Mouse (Mus musculus) forebrain, embryonic 14.5 days (tissue): ENCODE data around the gene Olfr1413. TPM values are rescaled to one million over a fixed set of nuclear protein-coding genes. Genes with fewer than 3 reads are reported as not detected.
A peak's percentile ranks its signal among the peaks of the same experiment; 100 is the strongest.

Experiments used
- ATAC-seq: fragments of 200-750 bp; cut with Nextera tagmentation; 2 replicates; pipeline ENCODE4 v1.8.0; 2017; ENCODE audit warnings: mild to moderate bottlenecking, moderate library complexity
- DNase-seq: peaks from one replicate; pipeline ENCODE4 v3.0.0-alpha.2; 2015; ENCODE audit warnings: low spot score
- H3K27ac ChIP-seq: fragments of 300-500 bp; sonication (generic); 2 replicates; pipeline ENCODE4 v1.5.1; 2014; ENCODE audit warnings: low read depth, mild to moderate bottlenecking, control low read depth, low read length, moderate library complexity
- H3K27me3 ChIP-seq: fragments of 300-500 bp; sonication (generic); replicated peaks from 2 replicates; pipeline ENCODE4 v1.6.1; 2014; ENCODE audit warnings: low read length, control low read depth, mixed read lengths; ENCODE audit not compliant: control insufficient read depth, insufficient read depth
- H3K36me3 ChIP-seq: fragments of 300-500 bp; sonication (generic); 2 replicates; pipeline ENCODE4 v1.6.1; 2014; ENCODE audit warnings: low read length, control low read depth; ENCODE audit not compliant: control insufficient read depth, insufficient read depth
- H3K4me1 ChIP-seq: fragments of 300-500 bp; sonication (generic); 2 replicates; pipeline ENCODE4 v1.6.1; 2014; ENCODE audit warnings: antibody characterized with exemption, low read length, control low read depth; ENCODE audit not compliant: control insufficient read depth, insufficient read depth
- H3K4me2 ChIP-seq: fragments of 300-500 bp; sonication (generic); 2 replicates; pipeline ENCODE4 v1.6.1; 2014; ENCODE audit warnings: mild to moderate bottlenecking, control low read depth, low read length
- H3K4me3 ChIP-seq: fragments of 300-500 bp; sonication (generic); 2 replicates; pipeline ENCODE4 v1.5.1; 2014; ENCODE audit warnings: low read depth, low read length, control low read depth
- H3K9ac ChIP-seq: fragments of 300-500 bp; sonication (generic); 2 replicates; pipeline ENCODE4 v1.6.1; 2014; ENCODE audit warnings: mild to moderate bottlenecking, low read length, control low read depth, moderate library complexity
- H3K9me3 ChIP-seq: fragments of 300-500 bp; sonication (generic); replicated peaks from 2 replicates; pipeline ENCODE4 v1.6.1; 2016; ENCODE audit warnings: low read length, control low read depth, mixed read lengths; ENCODE audit not compliant: control insufficient read depth
- WGBS: fragments of 180-500 bp; shearing (Covaris S2); extraction: QIAGEN DNeasy Blood & Tissue Kit; methylation state at CpG from one replicate; pipeline ENCODE4 v1.1.7; 2014; 5-methylcytosine and 5-hydroxymethylcytosine counted together
- polyA plus RNA-seq: library from polyadenylated mRNA; unstranded; fragments of >200 nt; fragmentation: Nextera tagmentation; extraction: Ambion mirVana; gene quantifications from 2 replicates; pipeline ENCODE4 v1.2.1, GENCODE M21; 2014

The Olfr1413 gene
- polyA plus RNA-seq, result not detected in 2 replicates

- Histone ChIP-seq H3K4me2 (no peak within 1 kb of the TSS), H3K9me3 (no peaks in the 10 kb centered on the region), H3K9ac (no peak within 1 kb of the TSS), H3K4me1 (no peaks in the 10 kb centered on the region), H3K36me3 (no peaks in the 10 kb centered on the region), H3K27ac (no peak within 1 kb of the TSS), H3K27me3 (no peaks in the 10 kb centered on the region), H3K4me3 (no peak within 1 kb of the TSS)
- ATAC-seq, result no peak
- 85% methylated on average over 3 of the region's 3 CpGs for WGBS
- no peak for DNase-seq
Measured at GRCm38 (mm10) chr1:92571022-92571421, at the start of gene Olfr1413. Gene Olfr1413 (plus strand): TSS chr1:92571322.

GRCm38 (mm10) chr1:92521376-92521775 is 49.7 kb upstream of the Olfr1413 start:
- Histone ChIP-seq H3K36me3 (no peaks in the 10 kb centered on the region), H3K4me3 (no peak overlapping the region), H3K4me1 (no peaks in the 10 kb centered on the region), H3K9me3 (no peaks in the 10 kb centered on the region), H3K9ac (no peak overlapping the region), H3K27ac (no peak overlapping the region), H3K27me3 (no peaks in the 10 kb centered on the region), H3K4me2 (no peak overlapping the region)
- 19% methylated on average over 10 of the region's 10 CpGs for WGBS
- DNase-seq (peak; percentile 89), ATAC-seq (peak; percentile 37; the same call in 1 of the 2 replicates)

- Histone ChIP-seq H3K9ac (no peak overlapping the region), H3K36me3 (no peaks in the 10 kb centered on the region), H3K4me1 (no peaks in the 10 kb centered on the region), H3K27me3 (no peaks in the 10 kb centered on the region), H3K9me3 (no peaks in the 10 kb centered on the region), H3K4me2 (no peak overlapping the region), H3K27ac (no peak overlapping the region), H3K4me3 (no peak overlapping the region)
- WGBS, result 87% methylated on average over 3 of the region's 3 CpGs
- no peak for DNase-seq
- ATAC-seq, result no peak
Measured at GRCm38 (mm10) chr1:92523764-92524163, 47.4 kb upstream of the Olfr1413 start.

GRCm38 (mm10) chr1:92536972-92537371 is 34.1 kb upstream of the Olfr1413 start:
- no peak for ATAC-seq
- Histone ChIP-seq H3K4me3 (no peak overlapping the region), H3K27me3 (no peaks in the 10 kb centered on the region), H3K9me3 (no peaks in the 10 kb centered on the region), H3K36me3 (no peaks in the 10 kb centered on the region), H3K9ac (no peak overlapping the region), H3K4me1 (no peaks in the 10 kb centered on the region), H3K4me2 (no peak overlapping the region), H3K27ac (no peak overlapping the region)
- no peak for DNase-seq
- 51% methylated on average over 5 of the region's 5 CpGs for WGBS

- H3K27me3 ChIP-seq, result no peaks in the 10 kb centered on the region
- no peaks in the 10 kb centered on the region for H3K36me3 ChIP-seq
- H3K4me1 ChIP-seq, result no peaks in the 10 kb centered on the region
- peak; percentile 14 for DNase-seq
- H3K9me3 ChIP-seq, result no peaks in the 10 kb centered on the region
- 48% methylated on average over 2 of the region's 2 CpGs for WGBS
- H3K4me2 ChIP-seq, result no peak overlapping the region
- no peak overlapping the region for H3K4me3 ChIP-seq
- ATAC-seq, result no peak
- H3K27ac ChIP-seq, result no peak overlapping the region
- no peak overlapping the region for H3K9ac ChIP-seq
Measured at GRCm38 (mm10) chr1:92539071-92539470, 32.1 kb upstream of the Olfr1413 start.

- H3K9ac ChIP-seq, result no peak overlapping the region
- 72% methylated on average over 2 of the region's 2 CpGs for WGBS
- H3K4me2 ChIP-seq, result no peak overlapping the region
- H3K9me3 ChIP-seq, result no peaks in the 10 kb centered on the region
- DNase-seq (no peak), ATAC-seq (no peak)
- no peak overlapping the region for H3K27ac ChIP-seq
- no peak overlapping the region for H3K4me3 ChIP-seq
- H3K36me3 ChIP-seq, result no peaks in the 10 kb centered on the region
- H3K27me3 ChIP-seq, result no peaks in the 10 kb centered on the region
- no peaks in the 10 kb centered on the region for H3K4me1 ChIP-seq
Measured at GRCm38 (mm10) chr1:92545929-92546328, 25.2 kb upstream of the Olfr1413 start.

- no peak for ATAC-seq
- WGBS, result 84% methylated on average over 2 of the region's 2 CpGs
- Histone ChIP-seq H3K36me3 (no peaks in the 10 kb centered on the region), H3K4me3 (no peak within 1 kb of the TSS), H3K27ac (no peak within 1 kb of the TSS), H3K9me3 (no peaks in the 10 kb centered on the region), H3K4me1 (no peaks in the 10 kb centered on the region), H3K9ac (no peak within 1 kb of the TSS), H3K4me2 (no peak within 1 kb of the TSS), H3K27me3 (no peaks in the 10 kb centered on the region)
- DNase-seq, result no peak
Measured at GRCm38 (mm10) chr1:92585479-92585878, 14.4 kb downstream of the Olfr1413 start, which contains the start of gene Olfr1412. Gene Olfr1412 (plus strand): TSS chr1:92585779.

- Histone ChIP-seq H3K4me1 (no peaks in the 10 kb centered on the region), H3K27ac (no peak within 1 kb of the TSS), H3K36me3 (no peaks in the 10 kb centered on the region), H3K27me3 (no peaks in the 10 kb centered on the region), H3K9me3 (no peaks in the 10 kb centered on the region), H3K4me2 (no peak within 1 kb of the TSS), H3K9ac (no peak within 1 kb of the TSS), H3K4me3 (no peak within 1 kb of the TSS)
- no peak for DNase-seq
- ATAC-seq, result no peak
Measured at GRCm38 (mm10) chr1:92594111-92594510, 23.0 kb downstream of the Olfr1413 start, which contains the start of gene Olfr1411. Gene Olfr1411 (plus strand): TSS chr1:92594411.

- H3K4me1 ChIP-seq, result no peaks in the 10 kb centered on the region
- H3K4me3 ChIP-seq, result no peak overlapping the region
- H3K27ac ChIP-seq, result no peak overlapping the region
- 89% methylated on average over 3 of the region's 3 CpGs for WGBS
- H3K9me3 ChIP-seq, result no peaks in the 10 kb centered on the region
- DNase-seq (no peak), ATAC-seq (no peak)
- no peak overlapping the region for H3K4me2 ChIP-seq
- no peaks in the 10 kb centered on the region for H3K36me3 ChIP-seq
- no peak overlapping the region for H3K9ac ChIP-seq
- no peaks in the 10 kb centered on the region for H3K27me3 ChIP-seq
Measured at GRCm38 (mm10) chr1:92596019-92596418, 24.9 kb downstream of the Olfr1413 start.
